Mouse (Mus musculus) forebrain, embryonic 13.5 days (tissue): ENCODE results near the gene Jag2. TPM values are rescaled to one million over a fixed set of nuclear protein-coding genes. Genes with fewer than 3 reads are reported as not detected.

Source experiments
- ATAC-seq: fragments of 200-750 bp; cut with Nextera tagmentation; 2 replicates; pipeline ENCODE4 v1.8.0; 2017
- H3K27ac ChIP-seq: fragments of 300-500 bp; sonication (generic); 2 replicates; pipeline ENCODE4 v1.5.1; 2015; ENCODE audit warnings: inconsistent platforms, mild to moderate bottlenecking, moderate library complexity
- H3K27me3 ChIP-seq: fragments of 300-500 bp; sonication (generic); 2 replicates; pipeline ENCODE4 v1.6.1; 2015; ENCODE audit warnings: mild to moderate bottlenecking, inconsistent platforms
- H3K36me3 ChIP-seq: fragments of 300-500 bp; sonication (generic); 2 replicates; pipeline ENCODE4 v1.6.1; 2015; ENCODE audit warnings: mild to moderate bottlenecking, inconsistent platforms; ENCODE audit not compliant: poor library complexity, severe bottlenecking
- H3K4me1 ChIP-seq: fragments of 300-500 bp; sonication (generic); 2 replicates; pipeline ENCODE4 v1.6.1; 2015; ENCODE audit warnings: inconsistent platforms
- H3K4me2 ChIP-seq: fragments of 300-500 bp; sonication (generic); 2 replicates; pipeline ENCODE4 v1.6.1; 2015; ENCODE audit warnings: inconsistent platforms, mild to moderate bottlenecking, moderate library complexity
- H3K4me3 ChIP-seq: fragments of 300-500 bp; sonication (generic); 2 replicates; pipeline ENCODE4 v1.5.1; 2015; ENCODE audit warnings: mild to moderate bottlenecking, inconsistent platforms
- H3K9ac ChIP-seq: fragments of 300-500 bp; sonication (generic); 2 replicates; pipeline ENCODE4 v1.6.1; 2015; ENCODE audit warnings: mild to moderate bottlenecking, inconsistent platforms
- H3K9me3 ChIP-seq: fragments of 300-500 bp; sonication (generic); replicated peaks from 2 replicates; pipeline ENCODE4 v1.6.1; 2016; ENCODE audit warnings: inconsistent platforms
- WGBS: fragments of 180-500 bp; shearing (Covaris S2); methylation state at CpG from one replicate; pipeline ENCODE4 v1.1.7; 2015; 5-methylcytosine and 5-hydroxymethylcytosine counted together
- microRNA-seq: library from miRNA; unstranded; fragments of <30 nt; microRNA quantifications from one replicate; pipeline ENCODE4, GENCODE M21; 2016
- polyA plus RNA-seq: library from polyadenylated mRNA; unstranded; fragments of >200 nt; fragmentation: Nextera tagmentation; extraction: Ambion mirVana; gene quantifications from 2 replicates; pipeline ENCODE4 v1.2.1, GENCODE M21; 2015

Jag2 gene
- polyA plus RNA-seq, 1 experiment from 2014 or later, result 4.1 TPM

DNA sequence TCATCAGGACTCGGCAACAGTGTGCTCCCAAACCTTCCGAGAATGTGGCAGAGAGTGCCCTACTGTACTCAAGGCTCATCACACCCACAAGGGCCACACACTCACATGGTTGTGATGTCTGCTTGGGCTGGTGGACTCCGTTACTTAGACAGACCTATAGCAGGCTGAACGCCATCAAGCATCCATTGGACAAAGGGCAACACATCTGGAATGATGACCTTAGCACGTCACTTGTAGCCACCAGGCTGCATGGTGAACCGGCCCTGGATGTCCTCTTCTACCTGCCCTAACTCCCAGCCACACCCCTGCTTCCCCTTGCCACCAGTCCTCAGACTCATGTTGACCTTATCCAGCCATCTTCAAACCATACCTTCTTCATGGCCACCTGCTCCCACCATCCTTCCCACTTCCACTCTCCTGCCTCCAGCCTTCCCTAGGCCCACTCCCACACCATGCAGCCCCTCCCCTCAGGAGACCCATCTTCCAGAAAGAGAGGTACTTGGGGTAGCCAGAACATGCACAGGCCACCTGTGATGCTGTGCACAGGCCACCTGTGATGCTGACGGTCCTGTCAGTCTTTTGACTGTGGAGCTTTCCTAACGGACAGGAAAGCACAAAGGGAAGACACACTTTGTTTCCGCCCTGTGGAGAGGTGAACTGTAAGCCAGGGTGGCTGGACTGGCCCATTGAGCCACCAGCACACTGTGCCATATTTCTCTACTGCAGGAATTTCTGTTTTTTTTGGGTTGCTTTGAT lies 70.8 kb downstream of the Jag2 start:
- no peak overlapping the region for H3K4me2 ChIP-seq
- WGBS, result 90% methylated on average over 9 of the region's 9 CpGs
- H3K4me3 ChIP-seq, result no peak overlapping the region
- H3K27ac ChIP-seq, result no peak overlapping the region
- no peak overlapping the region for H3K9ac ChIP-seq
- no peaks in the 10 kb centered on the region for H3K36me3 ChIP-seq
- no peaks in the 10 kb centered on the region for H3K9me3 ChIP-seq
- no peaks in the 10 kb centered on the region for H3K27me3 ChIP-seq
- no peaks in the 10 kb centered on the region for H3K4me1 ChIP-seq
- no peak for ATAC-seq

Small RNA genes lying within 50 kb of the gene (microRNA-seq; reads per million reads assigned to microRNA genes)
- gene Mir6941, result not detected

Other genes starting within 250 kb of the Jag2 start
- gene Cep170b, start 209.3 kb downstream of the Jag2 start, polyA plus RNA-seq, result 11.0 and 13.1 TPM in 2 replicates
- 2.9 and 3.8 TPM in 2 replicates for gene Pld4, start 169.1 kb downstream of the Jag2 start, polyA plus RNA-seq
- gene Ahnak2, start 127.1 kb downstream of the Jag2 start, polyA plus RNA-seq, result 0.25 and 0.35 TPM in 2 replicates
- gene Clba1, start 120.8 kb downstream of the Jag2 start, polyA plus RNA-seq, result 12.6 and 15.2 TPM in 2 replicates
- gene Cdca4, start 100.4 kb downstream of the Jag2 start, polyA plus RNA-seq, result 123 and 134 TPM in 2 replicates
- gene Gpr132, start 61.5 kb downstream of the Jag2 start, polyA plus RNA-seq, result not detected in 2 replicates
- gene Nudt14, start 12.3 kb upstream of the Jag2 start, polyA plus RNA-seq, result 57.1 and 61.2 TPM in 2 replicates
- gene Btbd6, start 46.7 kb upstream of the Jag2 start, polyA plus RNA-seq, result 30.3 and 32.7 TPM in 2 replicates
- gene Brf1, start 70.9 kb upstream of the Jag2 start, polyA plus RNA-seq, result 62.5 and 68.8 TPM in 2 replicates
- 17.4 and 20.9 TPM in 2 replicates for gene Pacs2, start 84.7 kb upstream of the Jag2 start, polyA plus RNA-seq
- gene Tex22, start 144.7 kb upstream of the Jag2 start, polyA plus RNA-seq, result not detected in 2 replicates
- 19.5 and 20.2 TPM in 2 replicates for gene Mta1, start 168.5 kb upstream of the Jag2 start, polyA plus RNA-seq
- gene Crip2, start 210.5 kb upstream of the Jag2 start, polyA plus RNA-seq, result 314 and 328 TPM in 2 replicates
- gene Crip1, start 216.5 kb upstream of the Jag2 start, polyA plus RNA-seq, result 35.9 and 40.0 TPM in 2 replicates
- gene Tedc1, start 226.6 kb upstream of the Jag2 start, polyA plus RNA-seq, result 32.2 and 41.2 TPM in 2 replicates